Mouse (Mus musculus): ENCODE measurements around the gene Ccdc175.

The Ccdc175 gene

DNA sequence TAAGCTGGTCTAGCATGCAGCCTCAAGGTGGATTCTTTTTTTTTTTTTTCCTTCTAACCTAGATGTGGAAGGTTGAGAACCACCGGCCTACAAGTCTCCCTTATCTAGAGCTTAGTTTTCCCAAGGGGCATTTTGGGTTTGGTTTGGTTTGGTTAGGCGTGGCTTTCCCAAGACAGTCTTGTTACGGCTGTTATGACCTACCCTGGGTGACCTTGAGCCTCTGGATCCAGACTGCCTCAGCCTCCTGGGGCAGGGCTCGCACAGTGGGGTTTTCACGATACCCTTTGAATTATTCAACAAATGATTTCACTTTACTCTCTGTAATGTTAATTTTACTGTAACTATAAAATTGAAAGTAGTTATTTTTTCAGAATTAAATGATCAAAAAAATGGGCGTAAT, 82.1 kb downstream of the Ccdc175 start:
- no peak for DNase-seq (ENCODE audit: low read depth, low spot score)

DNA sequence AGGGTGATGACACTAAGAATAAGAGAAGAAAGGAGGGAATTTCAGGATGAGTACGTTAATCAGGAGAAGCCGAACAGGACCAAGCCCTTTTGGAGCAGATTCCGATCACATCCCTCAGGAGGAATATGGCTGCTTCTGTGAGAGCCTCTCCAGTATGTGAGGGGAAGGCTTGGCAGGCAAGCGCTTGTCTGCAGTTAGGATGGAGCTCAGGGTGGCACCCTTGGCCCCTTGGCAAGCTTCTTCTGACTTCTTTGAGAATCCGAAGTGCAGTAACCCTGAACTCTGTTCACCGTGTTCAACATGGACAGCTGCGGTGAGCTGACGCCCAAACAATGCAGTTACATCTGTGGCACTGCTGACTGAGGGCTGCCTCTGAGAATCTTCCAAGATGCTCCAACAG, 87.9 kb downstream of the Ccdc175 start:
- no peak for DNase-seq (ENCODE audit: low read depth, low spot score)

DNA sequence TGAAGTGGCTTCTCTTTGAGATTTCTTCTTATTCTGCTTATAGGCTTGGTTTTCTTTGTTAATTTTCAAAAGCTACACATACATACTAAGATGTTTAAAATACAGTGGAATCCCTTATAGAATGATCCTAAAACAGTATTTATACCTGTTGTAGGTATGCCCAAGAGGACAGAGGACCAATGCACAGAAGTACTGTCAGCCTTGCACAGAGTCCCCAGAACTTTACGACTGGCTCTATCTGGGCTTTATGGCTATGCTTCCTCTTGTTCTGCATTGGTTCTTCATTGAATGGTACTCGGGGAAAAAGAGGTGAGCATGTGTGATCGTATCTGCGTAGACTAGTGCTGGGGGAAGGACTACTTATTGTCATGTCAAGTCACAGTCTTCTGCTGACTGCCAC, 95.0 kb downstream of the Ccdc175 start:
- DNase-seq (ENCODE audit: low read depth, low spot score), result no peak

DNA sequence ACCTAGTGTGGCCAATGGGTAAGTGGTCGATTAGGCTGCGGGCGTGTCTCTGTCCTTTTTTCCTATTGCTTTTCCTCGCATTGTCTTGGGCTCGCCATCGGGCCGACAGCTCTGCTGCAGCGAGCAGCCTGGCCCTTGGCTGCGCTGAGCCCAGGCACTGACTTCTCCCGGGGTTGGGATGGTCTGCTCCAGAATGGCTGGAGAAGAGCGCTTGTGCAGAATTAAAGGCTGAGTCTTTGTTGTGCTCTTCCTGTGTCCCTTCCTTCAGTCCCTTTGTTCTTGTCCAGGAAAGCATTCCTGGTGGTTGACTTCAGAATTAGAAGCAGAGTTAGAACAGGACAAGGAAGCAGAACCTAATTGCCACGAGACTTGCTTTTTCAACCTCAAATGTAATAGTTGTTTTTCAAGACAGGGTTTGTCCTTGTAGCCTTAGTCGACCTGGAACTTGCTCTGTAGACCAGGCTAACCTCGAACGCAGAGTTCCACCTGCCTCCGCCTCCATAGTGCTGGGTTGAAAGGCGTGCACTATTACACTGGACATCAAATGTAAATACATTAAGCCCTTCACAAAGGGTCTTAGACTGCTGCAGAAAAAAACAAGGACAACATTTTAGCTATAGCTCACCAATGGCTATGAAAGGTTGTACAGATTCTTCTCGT, 98.5 kb downstream of the Ccdc175 start:
- no peak for DNase-seq (ENCODE audit: low read depth, low spot score)

DNA sequence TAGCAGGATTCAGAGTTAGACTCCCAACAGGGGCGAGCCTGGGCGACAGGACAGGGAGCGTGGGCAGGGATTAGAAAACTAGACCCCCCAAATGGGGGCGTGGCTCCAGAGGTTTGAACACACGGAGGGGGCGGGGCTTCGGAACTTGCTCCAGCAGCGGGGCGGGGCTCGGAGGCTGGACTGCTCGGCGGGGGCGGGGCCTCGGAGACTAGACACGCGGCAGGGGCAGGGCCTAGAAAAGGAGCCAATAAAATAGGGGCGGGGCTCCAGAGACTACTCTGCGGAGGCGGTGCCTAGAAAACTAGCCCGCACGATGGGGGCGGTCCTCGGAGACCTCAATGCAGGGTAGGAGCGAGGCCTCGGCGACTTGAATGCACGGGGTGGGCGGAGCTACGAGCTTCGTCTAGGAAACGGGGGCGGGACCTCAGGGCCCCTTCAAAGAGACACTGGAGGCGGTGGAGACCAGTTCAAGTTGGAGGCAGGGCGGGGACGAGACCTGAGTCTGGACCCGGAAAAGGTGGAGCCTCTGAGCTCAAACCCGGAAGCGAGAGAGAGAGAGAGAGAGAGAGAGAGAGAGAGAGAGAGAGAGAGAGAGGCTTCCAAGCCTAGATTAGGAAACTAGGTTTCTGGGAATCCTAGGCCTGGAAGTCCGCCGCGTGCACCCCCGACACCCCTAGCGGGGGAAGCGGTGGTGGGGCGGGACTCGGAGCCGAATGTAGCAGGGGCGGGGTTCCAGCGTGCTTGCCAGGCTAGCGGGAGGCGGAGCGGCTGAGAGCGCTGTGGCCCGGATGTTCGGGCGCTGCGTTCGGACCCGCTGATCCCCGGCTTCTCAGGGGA, 99.3 kb downstream of the Ccdc175 start, which contains the start of the genes L3hypdh and Jkamp:
TSS of gene L3hypdh (minus strand) at position 111 of the 837 bp plus-strand sequence.
TSS of gene Jkamp (plus strand) at position 261 of the 837 bp plus-strand sequence.
- DNase-seq (ENCODE audit: low read depth, low spot score), result peak; percentile 99

DNA sequence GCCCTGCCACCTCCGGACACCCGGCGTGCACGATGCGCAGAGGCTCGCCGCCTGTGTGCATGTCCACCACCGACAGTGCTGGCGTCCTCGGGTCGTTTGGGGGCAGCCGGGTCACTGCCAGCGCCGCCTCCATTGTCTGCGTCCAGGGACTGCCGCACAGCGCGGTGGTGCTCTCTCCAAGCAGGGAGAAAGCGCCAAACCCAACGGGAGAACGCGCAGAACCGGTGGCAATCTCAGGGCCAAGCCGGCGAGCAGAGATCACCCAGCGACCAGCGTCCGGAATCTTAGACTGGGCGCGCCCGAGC, 99.9 kb downstream of the Ccdc175 start:
- DNase-seq (ENCODE audit: low read depth, low spot score), result no peak

DNA sequence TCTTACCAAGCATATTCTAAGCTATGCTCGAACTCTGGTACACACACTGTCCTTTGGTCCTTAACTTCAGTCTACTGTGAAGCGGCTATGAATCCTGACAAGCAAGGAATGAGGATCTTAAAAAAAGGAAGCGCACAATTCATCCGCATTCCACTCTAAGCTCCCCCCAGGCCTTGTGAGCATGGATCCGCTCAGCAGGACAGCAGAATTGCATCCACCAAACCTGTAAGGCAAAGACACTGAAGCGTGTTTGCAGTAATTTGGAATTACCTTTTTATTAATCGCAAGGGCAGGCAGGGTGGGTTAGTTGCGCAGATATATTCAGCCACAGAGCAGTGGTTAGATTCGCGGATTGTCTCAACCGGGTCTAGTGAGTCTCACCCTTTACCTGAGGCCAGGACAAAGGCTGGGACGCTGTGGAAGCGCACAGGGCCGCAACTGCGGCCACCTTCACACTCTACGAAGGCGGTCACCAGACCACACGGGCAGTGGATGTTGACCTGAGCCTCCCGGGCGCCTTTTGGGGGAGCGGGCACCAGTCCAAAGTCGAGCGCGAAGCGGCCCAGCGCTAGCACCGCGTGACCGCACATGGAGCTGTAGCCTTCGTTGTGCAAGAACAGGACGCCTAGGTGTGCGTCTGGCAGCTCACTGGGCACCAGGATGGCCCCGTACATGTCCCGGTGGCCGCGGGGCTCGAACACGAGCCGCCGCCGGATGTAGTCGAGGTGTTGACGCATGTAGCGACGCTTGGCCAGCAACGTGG, 100.4 kb downstream of the Ccdc175 start:
- DNase-seq (ENCODE audit: low read depth, low spot score), result peak; percentile 36

DNA sequence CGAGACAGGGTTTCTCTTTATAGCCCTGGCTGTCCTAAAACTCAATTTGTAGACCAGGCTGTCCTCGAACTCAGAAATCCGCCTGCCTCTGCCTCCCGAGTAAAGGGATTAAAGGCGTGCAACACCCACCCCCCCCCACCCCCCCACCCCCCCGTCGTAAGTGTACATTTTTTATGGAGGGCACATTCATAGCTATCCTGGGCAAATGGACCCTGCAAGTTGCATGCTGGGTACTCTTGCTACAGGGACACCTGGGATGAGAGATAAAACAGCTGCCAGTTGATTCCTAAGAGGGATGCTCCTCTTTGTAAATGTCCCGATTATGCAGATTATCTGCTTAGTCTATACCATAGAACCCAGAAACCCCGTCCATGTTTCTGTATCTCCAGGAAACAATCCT, 101.6 kb downstream of the Ccdc175 start:
- DNase-seq (ENCODE audit: low read depth, low spot score), result no peak

DNA sequence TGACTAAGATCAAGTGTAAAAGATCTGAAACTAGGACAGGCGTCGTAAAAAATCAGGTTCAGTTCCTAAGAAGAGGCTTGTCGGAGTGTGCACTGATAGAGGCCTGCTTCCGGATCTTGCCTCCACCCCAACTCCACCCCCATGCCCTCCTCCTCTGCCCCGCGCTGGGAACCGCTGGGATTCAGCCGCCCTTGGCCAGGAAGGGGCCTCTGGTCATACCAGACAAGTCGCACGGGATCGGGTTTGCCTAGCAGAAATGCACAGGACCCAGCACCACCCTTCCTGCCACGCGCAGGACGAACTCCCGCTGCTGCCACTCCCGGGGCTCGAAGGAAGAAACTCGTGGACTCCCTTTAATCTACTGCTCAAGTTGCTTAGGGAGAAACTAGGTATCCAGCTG, 102.5 kb downstream of the Ccdc175 start:
- DNase-seq (ENCODE audit: low read depth, low spot score), result no peak

DNA sequence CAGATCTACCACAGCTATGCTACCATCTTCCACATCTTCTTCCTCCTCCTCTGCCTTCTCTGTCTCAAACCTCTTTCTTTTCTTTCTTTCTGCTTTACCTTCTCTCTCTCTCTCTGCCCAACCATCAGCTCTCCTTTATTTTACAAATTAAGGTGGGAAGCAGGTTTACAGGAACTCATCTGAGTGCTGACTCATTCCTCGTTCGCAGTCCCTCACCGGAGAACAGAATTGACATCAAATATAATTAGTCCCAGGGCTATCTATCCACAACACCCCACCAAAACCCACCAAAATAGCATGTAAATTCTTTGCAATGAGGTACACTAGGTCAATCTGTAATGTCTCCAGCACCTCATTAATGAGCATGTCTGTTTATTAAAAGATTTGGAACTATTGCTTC, 102.9 kb downstream of the Ccdc175 start:
- DNase-seq (ENCODE audit: low read depth, low spot score), result no peak

DNA sequence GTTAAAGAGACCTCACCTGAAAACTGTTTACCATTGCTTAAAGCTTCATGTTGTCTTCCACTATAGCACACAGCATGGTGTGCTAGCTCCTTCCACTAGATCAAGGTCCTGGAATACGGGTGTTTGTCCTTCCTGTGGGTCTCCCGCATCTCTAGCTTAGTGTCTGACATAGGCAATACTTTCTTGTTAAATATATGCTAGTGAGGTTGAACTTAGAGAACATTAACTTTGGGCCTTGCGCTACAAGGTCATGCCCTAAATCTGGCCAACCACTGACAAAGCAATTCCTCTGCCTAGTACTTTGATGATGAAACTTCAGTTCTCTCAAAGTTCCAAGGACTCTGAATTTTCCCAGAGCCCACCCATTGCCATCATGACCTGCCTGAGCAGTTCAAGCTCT, 106.6 kb downstream of the Ccdc175 start:
- no peak for DNase-seq (ENCODE audit: low read depth, low spot score)

DNA sequence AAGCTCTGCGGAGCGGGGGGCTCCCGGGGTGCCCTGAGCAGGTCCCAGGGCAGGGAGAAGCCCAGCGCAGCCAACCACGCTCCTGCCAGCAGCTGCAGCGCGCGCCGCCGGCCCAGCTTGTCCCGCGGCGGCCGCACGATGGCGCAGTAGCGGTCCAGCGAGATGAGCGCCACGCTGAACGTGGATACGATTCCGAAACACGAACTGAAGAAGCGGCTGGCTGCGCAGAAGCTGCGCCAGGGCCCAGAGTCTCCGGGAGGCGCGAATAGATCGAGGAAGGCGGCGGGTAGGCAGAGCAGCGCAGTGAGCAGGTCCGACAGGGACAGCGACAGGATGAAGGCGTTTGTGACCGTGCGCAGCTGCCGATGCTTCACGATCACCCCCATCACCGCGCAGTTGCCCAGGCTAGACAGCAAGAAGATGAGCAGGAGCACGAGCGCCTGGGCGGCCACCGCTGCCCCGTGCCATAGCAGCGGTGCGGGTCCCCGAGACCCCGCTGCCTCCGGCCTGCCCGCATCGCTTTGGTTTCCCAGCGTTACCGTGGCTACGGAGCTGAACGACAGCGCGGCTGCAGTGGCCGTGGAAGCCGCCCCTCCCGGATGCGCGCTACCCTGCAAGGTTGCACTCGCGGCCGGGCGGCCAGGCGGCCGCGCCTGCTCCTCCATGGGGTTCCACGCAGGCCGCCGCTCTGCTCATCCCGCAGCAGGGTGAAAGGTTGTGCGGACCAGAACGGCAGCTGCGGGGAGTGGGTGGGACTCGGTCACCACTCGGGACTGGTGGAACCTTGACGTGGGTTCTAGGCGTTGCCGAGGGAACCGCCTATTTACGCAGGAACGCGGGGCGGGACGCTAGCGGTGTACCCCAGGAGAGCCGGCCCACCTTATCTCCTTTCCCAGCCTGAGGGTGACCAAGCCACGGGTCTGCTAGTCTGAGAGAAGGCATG, 114.2 kb downstream of the Ccdc175 start, which contains the start of gene Gpr135:
TSS of gene Gpr135 (minus strand) at position 799 of the 943 bp plus-strand sequence.
- DNase-seq (ENCODE audit: low read depth, low spot score), result peak; percentile 77

DNA sequence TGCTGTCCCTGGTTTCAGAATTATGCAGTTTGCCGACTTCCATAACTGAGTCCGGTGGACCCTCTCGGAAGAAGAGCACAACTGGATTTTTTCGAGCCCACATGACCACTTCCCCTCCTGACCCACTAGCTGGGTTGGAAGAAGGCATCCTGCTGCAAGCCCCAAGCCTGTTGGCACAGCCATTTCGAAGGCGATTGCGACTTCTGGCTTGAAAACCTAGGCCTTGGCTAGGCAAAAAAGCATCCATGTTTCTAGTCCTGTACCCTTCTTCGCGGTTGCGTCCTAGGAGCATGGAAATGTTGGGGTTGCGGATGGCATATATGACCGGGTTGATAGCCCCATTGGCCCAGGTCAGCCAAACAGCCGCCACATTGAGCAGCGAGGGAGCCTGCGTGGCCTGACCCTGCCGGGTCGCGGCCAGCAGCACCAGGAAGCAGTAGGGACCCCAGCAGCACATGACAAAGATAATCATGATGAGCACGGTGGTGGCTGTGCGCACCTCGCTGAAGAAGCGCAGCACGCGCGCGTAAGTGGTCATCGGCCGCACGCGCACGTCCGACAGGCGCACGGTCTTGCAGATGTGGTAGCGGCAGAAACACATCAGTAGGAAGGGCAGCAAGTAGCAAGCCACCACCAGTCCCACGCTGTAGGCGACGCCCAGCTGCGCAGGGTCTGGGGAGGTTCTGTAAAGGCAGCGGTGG, 115.1 kb downstream of the Ccdc175 start:
- no peak for DNase-seq (ENCODE audit: low read depth, low spot score)

DNA sequence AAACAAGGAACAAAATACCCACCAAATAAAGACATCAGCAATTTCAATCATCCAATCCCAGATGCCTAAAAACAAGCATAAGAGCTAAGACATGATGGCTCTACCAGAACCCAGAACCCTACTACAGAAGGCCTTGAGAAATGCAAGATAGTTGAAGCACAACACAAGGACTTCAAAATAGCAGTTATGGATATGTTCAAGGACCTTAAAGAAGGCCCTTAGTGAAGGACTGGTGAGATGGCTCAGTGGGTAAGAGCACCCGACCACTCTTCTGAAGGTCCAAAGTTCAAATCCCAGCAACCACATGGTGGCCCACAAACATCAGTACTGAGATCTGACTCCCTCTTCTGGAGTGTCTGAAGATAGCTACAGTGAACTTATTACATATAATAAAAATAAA, 127.0 kb downstream of the Ccdc175 start:
- DNase-seq (ENCODE audit: low read depth, low spot score), result no peak

DNA sequence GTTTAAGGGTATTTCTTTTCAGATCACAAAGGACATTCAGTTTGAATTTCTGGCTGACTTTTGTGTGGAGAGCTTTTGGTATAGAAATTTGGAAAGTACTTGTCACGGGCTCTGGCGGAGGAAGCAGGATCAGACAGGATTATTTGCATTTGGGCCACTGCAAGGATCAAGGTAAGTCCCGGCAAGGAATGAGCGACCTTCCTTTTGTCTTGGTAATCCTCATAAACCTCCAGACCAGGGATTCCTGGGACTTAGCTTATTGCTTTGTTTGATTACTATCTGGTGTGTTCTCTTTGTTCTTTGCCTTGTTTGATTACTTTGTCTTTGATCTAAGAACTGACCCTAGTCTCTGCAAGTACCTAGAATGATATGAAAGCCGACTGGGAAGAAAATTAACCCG, 131.0 kb downstream of the Ccdc175 start:
- no peak for DNase-seq (ENCODE audit: low read depth, low spot score)

DNA sequence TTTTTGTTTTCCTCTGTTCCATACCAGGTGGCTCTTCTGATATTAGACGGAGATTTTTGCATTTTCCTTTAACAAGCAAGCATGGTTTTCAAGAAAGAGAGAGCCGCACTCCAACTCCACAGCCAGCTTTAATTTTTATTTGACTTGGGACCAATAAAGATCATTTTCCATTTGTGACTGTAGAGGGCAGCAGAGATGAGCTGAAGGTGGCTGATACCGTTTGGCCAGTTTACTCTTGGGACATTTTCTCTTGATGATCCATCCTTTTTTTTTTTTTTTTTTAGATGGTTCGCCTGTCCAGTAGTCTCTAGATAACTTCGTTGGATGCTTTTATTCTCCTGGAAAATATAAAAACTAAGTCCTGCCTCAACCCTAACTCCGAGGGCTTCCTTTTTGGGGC, 131.5 kb downstream of the Ccdc175 start:
- DNase-seq (ENCODE audit: low read depth, low spot score), result peak; percentile 34

DNA sequence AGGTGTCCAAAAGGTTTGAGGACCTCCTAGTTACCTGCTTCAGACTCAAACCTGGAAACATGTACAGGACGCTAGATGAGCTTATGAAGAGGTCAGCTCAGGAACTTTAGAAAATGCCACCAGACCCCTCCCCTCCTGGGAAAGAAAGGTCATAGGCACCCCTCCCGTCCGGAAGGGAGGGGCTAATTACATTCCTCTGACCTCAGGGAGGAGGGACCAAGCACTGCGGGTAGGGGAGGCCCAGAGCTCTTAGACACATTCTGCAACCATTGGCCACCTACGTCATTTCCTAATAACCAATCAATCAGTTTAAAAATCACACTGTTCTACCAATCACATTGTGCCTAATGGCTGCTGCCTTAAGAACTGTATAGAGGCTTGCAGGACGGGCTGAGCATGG, 132.3 kb downstream of the Ccdc175 start:
- no peak for DNase-seq (ENCODE audit: low read depth, low spot score)

All from forelimb bud, embryonic 11.5 days (tissue).